Mouse (Mus musculus) urinary bladder, postnatal 14 days (tissue): ENCODE measurements around the gene Zfp91.
"Not testable (repeated sequence)": the region's sequence is repeated elsewhere in the genome, so short reads cannot be mapped to it uniquely, and the experiment has no call there.

ENCODE experiments used
- DNase-seq: peaks from one replicate; pipeline ENCODE4 v3.0.0; 2021; ENCODE audit warnings: low spot score

The Zfp91 gene

DNA sequence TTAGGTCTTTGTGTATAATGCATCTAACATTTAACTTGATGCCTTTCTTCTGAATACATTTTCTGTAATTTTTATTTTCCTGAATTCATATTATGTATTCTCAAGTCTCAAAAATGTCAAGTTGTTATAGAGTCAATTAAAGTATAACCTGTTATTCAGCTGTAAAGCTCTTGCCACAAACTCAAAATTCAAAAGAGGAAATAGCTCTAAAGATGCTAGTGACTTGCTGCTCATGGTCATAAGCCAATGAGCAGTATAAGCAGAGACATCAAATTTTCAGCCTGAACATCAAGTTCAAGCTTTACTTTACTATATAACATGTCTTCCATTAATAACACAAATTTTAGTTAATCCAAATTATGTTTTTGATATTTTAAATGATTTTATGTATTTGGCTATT is 3.6 kb downstream of the Zfp91 start:
- no peak for DNase-seq

DNA sequence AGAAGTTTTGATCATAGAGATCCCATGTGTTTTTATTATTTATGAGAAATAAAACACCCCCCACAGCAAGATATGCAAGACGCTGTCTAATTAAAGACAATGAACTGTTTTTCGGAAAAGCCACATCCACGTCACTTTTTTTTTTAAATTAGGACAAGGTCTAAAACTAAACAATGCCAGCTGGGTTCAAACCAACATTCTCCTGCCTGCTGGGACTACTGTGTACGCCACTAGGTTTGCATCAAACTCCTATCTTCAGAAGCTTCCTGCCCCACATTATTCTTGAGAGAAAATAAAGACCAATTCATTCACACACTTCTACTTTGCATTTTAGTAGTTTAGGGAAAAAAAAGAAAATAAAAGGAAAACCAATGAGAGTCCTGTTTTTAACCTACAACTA is 8.2 kb downstream of the Zfp91 start:
- no peak for DNase-seq

DNA sequence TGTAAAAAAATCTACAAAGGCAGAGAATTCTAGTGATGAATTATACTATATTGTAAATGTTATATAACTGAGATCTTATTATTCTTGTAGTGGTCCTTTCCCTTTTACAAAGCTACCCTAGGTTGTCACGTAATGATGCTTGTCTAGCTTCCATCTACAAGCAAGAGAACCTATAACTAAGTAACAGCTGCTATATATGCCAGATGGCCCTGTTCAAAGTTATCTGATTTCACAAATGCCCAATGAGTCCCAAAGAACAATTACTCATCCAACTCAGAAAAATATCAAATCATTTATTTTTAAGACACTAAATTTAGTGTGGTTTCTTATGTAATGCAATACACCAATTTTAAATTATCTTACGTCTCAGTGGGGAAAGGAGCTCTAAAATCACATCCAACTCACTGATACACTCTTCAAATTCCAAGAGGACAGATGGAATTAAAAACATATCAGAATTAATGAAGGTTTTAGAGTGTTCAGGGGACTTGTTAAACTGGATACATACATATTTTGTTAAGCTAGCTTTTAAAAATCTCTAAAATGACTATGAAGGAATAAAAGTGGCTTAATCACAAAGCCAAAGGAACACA is 9.0 kb downstream of the Zfp91 start:
- no peak for DNase-seq

DNA sequence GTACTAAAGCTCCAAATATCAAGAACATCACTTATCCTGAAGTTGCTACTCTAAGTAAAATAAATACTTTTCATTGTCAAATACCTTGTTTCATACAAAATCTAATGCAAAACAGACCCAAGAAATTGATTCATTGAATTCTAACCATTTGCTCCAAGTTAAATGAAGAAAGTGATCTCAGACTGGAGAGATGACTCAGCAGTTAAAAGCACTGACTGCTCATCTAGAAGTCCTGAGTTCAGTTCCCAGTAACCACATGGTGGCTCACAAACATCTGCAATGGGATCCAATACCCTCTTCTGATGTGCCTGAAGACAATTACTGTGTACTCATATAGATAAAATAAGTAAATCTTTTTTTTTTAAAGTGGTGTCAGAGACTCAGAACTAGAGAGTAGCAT is 15.5 kb downstream of the Zfp91 start:
- DNase-seq, result no peak

DNA sequence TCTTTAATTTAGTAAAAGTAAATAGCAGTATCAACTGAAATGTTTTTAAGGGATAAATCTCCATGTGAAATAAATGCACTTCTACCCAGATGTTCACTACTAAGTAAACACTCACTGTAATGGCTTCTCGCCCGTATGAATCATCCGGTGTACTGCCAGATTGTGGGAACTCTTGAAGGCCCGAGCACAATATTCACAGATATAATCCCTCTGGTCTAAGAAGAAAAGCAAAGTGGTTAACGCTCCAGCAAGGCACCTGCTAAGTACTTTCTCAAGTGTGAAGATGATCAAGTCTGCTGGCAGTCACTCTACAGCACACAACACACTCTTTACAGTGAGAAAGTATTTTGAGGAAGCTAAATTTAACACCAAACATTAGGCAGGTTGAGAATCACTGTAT is 25.0 kb downstream of the Zfp91 start:
- peak; percentile 42 for DNase-seq

DNA sequence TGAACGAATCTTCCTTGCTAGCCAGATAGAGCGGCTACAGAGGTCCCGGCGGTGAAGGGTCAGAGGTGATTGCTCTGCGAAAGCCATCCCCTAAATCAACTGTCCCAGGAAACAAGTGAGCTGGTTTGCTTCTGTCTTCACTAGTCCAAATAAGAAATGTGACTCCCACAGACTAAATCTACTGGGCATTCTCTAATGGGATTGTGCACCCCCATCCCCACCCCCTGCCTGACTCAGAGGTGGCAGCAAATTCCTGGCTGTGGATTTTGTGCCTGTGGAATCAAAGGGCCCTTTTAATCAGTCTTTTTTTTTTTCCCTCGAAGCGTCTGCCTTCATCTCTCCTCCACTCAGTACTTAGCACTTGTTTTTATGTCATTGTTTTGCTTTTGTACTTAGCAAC is 30.6 kb downstream of the Zfp91 start, which contains the start of gene Cntf:
Gene Cntf (minus strand): TSS at position 325 of the 400 bp plus-strand sequence.
- DNase-seq, result no peak

DNA sequence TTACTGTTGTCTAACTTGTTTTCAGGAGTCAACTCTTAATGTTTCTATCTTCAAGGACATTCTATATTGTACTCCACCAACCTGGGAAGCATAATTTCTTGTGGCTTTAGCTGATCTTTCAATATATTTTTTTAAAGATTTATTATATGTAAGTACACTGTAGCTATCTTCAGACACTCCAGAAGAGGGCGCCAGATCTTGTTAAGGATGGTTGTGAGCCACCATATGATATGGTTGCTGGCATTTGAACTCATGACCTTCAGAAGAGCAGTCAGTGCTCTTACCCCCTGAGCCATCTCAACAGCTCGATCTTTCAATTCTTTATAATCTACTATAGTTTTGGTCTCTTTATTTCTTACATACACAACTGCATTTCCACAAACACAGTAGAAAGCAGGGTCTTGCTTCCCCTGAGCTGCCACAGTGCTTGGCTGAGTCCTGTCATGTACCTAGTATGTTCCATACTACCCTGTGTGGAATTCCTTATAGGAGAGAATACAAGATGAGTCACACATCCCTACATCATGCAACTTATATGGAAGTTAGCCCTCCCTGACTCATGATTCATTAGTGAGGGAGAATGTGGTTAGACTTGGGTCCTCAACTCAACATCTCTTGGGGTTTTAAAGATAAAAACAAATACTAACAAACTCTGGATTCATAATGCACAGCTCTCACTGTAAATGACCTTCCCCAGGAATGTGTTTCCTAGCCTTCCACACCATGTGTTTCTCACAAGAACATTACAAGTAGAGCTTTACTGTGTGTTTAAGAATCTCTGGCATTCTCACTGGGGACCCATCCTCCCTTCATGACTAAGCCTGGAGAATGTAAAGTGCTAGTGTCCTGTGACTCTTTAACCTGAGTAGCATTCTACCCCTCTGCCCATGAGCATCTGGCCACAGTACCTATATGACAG is 33.5 kb downstream of the Zfp91 start:
- peak; percentile 8 for DNase-seq

DNA sequence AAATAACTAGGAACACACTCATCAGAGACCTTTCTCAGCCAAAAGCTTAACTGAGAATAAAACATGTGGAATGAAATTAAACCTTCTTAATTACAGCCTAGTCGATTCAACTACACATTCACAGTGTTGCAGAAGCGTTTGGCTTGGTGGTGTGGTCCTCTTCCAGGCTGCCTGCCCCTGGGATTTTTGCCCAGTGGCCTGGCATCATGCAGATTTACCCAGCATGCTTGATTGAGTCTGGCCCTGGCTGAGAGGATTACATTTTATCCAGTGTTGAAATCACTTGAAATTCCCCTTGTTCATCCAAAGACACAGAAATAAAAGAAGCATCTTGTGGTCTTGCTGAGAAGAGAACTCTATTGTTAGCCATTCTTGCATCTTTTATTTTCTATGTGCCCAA is 36.3 kb downstream of the Zfp91 start:
- DNase-seq, result peak; percentile 11

DNA sequence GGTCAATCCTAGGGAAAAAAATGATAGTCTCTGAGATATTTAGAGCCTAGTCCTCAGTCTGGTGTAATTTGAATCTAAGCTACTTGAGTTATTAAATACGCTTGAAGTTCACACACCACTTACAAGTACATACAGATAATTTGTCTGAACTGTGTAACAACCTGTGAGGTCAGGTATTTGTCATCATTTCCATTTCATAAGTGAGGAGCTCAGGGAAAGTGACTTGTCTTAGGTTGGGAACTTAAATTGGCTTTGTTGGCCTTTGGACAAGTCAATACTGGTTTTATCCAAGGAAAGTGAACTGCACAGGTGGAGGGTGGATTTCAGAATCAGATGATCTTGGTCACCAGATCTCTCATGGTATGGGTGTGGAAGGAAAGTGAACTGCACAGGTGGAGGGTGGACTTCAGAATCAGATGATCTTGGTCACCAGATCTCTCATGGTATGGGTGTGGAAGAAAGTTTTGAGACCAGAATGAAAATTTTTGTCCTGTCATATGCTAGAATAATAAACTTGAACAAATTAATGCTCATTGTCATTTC is 36.9 kb downstream of the Zfp91 start:
- DNase-seq, result no peak

DNA sequence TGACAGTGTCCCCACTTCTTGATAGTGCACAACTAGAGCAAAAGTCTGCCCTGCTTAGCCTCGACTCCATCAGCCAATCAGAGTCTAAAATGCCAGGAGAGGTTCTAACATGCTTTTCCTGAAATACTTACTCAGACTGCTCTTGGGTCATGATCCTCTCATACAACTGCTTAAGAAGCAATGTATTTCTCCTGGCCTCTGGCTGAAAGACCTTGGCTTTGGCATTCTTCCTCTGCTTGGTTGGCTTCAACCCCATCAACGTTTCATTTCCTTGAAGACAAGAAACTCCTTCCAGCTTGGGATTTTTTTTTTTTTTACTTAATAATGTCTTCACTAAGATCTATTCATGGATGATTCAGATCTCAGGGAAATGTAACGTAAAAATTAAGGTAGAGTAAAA is 39.6 kb downstream of the Zfp91 start:
- no peak for DNase-seq

DNA sequence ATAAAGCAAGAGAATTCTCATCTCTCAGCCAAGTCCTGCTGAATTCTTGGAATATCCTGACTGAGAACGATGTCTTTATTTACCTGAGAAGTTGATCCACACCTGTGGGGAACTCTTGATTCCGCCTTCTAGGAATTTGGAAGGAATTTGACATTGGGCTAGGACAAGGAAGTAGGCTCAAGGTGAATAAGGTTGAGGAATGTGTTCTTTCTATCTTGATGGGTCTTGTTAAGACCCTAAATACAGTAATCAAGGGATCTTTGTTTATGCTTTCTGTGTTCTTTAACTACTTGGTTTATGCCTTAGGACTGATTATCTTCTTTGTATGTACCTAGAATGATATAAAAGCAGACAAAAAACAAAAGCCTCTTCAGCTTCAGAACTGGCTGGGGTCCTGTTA is 64.0 kb downstream of the Zfp91 start:
- no peak for DNase-seq

DNA sequence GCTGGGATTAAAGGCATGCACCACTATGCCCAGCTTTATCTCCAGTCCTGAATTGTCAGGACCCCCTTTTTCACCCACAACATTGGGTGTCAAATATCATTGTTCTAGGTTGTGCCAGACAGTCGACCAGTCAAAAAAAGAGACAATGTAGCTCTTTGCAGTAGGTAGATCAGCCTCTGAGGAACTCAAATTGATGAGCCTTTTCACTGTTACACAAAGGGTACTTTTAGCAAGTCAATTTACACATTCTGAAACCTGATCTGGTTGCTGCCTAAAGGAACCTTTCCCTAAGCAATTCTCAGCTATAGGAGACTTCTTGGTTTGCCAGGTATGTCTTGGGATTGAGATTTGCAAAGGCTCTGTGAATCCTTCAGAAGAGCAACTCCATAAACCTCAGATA is 64.9 kb downstream of the Zfp91 start:
- no peak for DNase-seq

DNA sequence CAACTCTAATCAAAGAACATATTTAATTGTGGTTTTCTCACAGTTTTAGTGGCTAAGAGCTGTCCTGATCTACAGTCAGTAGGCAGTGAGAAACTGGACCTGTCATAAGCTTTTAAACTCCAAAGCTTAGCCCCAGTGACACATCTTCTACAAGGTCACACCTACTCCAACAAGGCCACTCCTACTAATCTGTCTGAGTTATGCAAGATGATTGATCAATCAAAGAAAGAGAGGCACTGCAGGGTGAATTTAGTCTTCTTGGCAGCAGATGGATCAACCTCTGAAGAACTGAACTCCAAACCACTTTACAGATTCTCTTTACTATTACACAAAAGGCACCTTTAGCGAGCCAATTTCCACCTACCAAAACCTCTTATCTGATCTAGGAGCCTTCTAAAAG is 70.1 kb downstream of the Zfp91 start:
- DNase-seq, result no peak

DNA sequence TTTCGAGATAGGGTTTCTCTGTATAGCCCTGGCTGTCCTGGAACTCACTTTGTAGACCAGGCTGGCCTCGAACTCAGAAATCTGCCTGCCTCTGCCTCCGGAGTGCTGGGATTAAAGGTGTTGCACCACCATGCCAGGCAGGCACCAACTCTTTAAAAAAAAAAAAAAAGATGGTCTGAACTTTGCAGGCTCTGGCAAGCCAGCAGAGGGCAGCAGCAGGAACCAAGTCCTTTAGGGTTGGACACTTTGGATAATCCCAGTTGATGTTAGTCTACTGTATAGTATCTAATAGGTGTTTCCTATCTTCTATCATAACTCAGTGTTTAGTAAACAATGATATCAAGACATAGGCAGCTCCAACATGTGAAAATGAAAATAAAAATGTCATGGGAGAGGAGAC is 73.6 kb downstream of the Zfp91 start:
- DNase-seq, result peak; percentile 58

DNA sequence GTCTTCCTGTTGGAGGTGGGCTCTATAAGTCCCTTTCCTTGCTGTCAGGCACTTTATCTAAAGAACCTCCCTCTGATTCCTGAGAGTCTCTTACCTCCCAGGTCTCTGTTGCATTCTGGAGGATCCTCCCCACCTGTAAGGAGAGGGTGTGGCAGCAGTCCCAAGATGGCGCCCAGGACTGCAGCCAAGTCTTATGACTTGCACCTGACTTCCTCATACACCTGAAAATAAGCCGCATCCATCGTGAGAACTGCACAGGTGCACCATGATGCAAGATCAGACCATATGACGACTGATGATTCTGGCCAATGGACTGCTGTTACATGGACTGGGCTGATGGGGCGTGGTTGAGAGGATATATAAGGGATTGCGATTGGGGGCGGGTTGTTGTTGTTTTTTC is 74.3 kb downstream of the Zfp91 start:
- DNase-seq, result not testable (repeated sequence)

DNA sequence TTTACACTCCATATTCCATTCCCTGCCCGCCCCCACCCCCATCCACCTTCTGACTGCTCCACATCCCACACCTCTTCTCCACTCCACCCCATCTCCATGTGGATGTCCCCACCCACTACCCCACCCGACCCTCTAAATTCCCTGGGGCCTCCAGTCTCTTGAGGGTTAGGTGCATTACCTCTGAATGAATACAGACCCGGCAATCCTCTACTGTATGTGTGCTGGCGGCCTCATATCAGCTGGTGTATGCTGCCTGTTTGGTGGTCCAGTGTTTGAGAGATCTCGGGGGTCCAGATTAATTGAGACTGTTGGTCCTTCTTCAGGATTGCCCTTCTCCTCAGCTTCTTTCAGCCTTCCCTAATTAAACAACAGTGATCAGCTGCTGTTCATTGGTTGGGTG is 75.0 kb downstream of the Zfp91 start:
- DNase-seq, result not testable (repeated sequence)

DNA sequence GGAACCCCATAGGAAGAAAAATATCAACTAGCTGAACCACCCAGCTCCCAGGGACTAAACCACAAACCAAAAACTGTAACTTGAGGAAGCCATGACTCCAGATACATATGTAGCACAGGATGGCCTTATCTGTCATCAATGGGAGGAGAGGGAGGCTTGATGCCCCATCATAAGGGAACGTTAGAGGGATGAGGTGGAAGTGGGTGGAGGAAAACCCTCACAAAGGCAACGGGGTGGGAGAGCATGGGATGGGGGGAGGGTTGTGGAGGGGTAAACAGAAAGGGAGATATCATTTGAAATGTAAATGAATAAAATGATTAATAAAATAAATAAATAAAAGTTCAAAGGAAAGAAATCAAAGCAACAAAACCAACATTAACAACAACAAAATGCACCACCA is 75.5 kb downstream of the Zfp91 start:
- DNase-seq, result no peak

DNA sequence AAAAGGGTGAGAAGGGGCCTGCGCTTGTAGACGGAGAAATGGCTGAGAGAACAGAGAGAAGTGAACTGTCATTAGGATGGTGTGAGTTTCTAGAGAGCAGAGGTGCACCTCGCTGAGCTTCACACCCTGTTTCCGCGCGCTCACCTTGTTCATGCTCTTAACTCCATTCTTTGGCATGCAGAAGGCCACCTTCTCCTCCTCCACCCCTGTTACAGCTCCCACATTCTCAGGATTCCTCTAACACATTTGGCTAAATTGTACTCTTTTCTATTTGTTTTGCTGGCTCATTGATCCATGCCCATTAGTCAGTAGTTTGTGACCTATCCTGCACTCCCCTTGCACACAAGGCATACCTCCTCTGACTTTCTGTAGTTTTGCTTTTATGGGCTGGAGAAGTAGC is 76.7 kb downstream of the Zfp91 start:
- no peak for DNase-seq
